Mouse (Mus musculus) heart, postnatal 4 days (tissue): Measurements from ENCODE around the gene Prkag1. TPM values are rescaled to one million over a fixed set of nuclear protein-coding genes. Genes with fewer than 3 reads are reported as not detected.

Source experiments
- DNase-seq: peaks from one replicate; pipeline ENCODE4 v3.0.0; 2021
- total RNA-seq, 2 experiments: library from RNA; stranded (reverse); gene quantifications; 2 replicates each; pipeline ENCODE4 v1.2.3; 2021

Gene Prkag1
- total RNA-seq, result 10 to 100 TPM; 88.9 to 89.3 TPM

DNA sequence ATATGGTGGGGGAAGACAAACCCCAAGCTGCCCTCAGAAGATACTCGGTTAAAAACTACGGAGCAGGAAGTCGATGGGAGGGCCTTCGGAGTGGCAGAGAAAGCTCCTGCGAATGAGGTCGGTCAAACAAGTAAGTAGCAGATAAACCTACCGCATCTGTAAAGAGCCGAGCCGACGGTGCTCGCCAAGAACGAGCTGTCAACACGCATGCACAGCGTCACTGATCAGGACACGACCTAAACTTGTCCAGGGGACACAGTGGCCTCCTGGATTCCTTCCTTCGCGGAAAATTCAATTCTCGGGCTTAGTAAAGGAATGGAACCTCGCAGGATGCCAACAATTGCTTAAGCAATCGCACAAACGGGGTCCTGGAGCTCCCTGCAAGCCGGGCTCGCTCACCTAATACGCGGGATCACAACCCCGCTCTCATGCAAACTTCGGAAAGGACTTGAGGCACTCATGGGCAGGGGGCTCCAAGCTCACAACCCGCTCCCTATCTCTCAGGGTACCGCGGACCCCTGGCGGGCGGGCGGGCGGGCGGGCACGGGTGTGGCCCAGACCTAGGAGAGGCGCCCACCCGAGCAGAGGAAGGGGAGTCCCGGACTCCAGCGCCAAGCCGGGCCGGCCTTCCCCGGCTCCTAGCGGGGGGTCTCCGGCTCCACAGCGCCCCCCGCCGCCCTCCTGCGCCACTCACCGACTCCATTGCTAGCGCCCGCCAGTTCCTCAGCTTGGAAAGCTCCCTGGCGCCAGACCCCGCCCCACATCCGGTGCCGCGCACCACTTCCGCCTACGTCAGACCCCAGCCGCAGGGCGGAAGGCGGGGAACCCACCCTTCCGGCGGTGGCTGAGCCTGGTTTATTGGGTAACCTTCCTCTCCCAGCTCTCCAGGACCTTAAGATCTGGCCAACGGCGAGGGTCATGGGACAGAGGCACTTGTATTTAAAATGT is at the start of gene Prkag1:
Gene Prkag1, minus strand, starts transcription at position 786 of the 948 bp plus-strand sequence.
- peak; percentile 98 for DNase-seq

- peak; percentile 79 for DNase-seq
Measured at GRCm38 (mm10) chr15:98877331-98877730, 46.0 kb upstream of the Prkag1 start.

- DNase-seq, result peak; percentile 92
Measured at GRCm38 (mm10) chr15:98871916-98872888, 40.9 kb upstream of the Prkag1 start.

DNA sequence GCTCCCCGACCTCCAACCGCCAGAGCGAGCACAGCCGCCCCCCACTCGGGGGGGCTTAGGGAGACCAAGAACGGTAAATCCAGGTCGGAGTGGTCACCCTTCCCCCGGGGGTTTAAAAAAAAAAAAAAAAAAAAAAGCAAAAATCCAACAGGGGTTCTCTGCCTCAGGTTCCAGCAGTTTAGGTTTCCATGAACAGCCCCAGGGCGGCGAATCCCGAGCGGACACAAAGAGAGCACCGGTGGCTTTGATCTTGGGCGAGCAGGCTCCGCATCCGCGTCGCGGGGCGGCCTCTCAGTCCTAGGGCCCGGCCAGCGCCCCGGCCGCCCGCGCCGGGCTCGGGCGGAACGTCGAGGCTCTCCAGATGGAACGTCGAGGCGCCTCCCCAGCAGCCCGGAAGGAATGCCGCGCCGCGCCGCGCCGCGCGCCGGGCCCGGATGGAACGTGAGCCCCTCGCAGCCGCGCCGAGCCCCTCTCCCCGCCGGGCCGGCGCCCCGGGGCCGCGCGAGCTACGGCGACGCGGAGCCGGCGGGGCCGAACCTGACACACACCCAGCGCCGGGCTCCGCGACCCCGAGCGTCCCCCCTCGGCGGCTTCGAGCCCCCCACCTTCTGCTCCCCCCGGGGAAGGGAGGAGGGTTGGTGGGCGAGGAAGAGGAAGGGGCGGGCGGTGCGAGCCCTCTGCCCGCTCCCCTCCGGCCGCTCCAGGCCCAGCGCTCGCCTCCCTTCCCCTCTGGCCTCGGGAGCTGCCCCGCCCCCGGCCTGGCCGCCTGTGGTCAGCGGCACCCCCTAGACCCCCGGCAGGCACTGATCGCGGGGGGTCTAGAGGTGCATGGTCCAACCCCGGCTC is 40.0 kb upstream of the Prkag1 start, which contains the start of gene Kmt2d:
Gene Kmt2d, minus strand, starts transcription at position 135 of the 846 bp plus-strand sequence.
- peak; percentile 59 for DNase-seq

DNA sequence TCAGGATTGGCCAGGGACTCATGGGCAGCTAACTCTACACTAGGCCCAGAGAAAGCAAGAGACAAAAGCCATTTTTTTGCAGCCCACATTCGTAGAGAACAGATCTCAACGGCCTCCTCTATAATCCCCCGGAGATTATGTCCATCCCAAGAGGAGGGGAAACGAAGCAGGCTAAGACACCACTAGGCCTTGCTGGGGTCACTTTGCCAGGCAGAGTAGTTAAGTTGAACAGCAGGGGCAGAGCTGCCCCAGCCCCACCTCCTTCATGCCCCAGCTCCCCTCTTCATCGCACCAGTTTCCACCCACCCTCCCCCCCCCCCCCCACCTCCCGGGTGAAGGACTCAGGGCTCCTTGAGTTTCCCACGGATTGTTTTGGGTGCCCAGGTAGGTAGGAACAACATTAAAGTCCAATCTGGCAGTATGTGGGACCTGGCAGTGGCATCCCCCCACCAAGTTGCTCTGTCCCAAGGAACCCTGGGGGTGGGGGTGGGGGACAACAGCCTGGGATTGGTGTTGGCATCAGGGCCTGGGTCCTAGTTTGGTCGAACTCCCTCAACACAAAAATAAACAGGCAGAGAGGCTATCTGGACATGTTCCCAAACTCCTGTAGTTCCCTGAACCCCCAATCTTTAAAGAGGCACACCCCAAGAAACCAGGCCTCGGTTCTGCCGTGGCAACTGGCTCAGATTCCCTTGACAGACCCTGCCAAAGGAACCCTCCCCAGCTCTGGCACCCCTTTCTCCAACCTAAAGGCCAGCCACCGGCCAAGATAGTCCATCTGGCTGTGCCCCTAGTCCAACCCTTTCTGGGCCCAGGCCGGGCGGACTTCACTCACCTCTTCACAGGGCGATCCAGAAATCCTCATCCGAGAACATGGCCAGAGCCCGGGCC is 39.1 kb upstream of the Prkag1 start:
- DNase-seq, result peak; percentile 52

DNA sequence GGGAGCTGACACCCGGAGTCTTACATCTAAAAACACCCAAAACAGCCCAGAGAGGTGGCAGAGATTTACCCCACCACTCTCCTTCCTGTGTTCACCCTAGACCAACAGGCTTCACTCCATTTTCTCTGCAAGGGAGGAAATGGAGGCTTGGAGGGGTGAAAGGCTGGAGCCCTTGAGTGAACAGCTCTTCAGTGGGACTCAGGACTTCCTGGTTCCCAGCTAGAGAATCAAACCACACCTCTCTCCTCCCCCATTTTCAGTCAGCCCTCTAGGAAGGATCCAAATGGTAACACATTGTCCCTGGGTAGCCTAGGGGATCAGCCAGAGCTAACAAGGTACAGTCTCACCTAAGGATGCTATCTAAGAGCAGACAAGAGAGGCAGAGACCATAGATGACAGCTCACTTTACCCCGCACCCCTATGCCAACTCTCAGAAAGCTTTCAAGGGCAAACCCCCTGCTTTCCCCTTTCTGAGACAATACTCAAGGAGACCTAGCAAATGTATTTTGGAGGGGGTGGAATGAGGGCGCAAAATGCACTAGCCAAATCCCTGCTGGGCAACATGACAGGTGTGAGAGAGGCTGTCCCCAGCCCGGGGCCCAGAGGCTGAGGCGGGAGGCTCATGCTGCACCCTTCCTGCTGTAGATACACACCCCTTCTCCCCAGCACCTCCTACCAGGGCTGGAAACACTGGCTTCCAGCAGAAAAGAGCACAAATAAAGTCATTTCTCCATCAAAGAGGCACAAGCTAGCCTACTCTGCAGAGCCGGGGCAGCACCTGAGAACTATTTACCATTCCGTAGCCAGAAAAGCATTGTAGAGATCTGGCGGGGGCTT is 38.2 kb upstream of the Prkag1 start:
- DNase-seq, result peak; percentile 31

DNA sequence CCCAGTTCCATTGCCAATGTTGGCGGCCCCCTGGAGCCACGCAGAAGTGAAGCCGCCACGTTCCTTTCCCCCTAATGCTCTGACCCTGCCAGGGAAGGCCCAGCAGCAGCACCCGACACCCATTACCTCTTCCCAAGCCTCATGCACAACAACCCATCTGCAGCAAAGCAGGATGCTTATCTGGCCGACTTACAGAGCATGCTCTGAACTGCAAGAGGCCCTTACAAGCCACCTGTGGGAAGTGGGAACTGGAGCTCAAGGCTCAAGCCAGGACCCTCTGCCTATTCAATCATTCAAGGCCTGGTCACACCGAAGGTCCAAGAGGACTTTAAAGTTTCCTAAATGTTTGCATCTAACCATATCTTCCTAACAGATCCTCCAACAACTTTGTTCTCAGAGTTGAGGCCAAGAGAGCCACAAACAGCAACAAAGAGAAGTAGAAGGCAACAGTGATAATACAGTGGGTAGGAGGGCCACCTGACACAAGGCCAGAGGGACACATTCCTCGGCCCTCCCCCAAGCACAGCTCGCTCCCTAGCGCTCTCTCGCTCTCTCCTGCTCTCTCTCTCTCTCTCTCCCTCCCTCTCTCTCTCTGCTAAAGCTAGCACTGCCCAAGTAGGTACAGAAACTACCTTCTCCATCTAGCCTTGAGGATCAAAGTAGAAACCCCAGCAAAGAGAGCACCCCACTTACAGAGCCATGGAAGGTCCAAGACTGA is 37.2 kb upstream of the Prkag1 start:
- DNase-seq, result peak; percentile 13

DNA sequence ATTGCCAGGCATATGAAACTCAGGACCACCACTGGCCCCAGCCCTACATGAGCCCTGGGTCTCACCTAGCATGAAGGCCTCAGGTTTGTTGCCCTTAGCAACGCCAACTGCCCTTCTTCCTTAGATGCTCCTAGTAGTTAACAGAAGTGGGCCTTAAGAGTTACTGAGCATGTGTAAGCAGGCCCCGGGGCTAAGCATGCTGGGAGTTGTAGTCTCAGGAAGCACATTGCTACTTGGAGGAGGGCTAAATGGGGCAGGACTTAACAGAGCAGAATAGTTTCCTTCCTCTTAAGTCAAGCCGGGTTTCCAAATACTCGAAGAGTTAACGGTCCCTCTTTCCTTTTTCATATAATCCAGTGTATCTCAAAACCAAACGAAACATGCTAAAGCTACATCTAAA is 36.0 kb upstream of the Prkag1 start:
- peak; percentile 59 for DNase-seq

GRCm38 (mm10) chr15:98866501-98866900 is 35.2 kb upstream of the Prkag1 start:
- DNase-seq, result no peak

GRCm38 (mm10) chr15:98865771-98866170 is 34.5 kb upstream of the Prkag1 start:
- peak; percentile 8 for DNase-seq

DNA sequence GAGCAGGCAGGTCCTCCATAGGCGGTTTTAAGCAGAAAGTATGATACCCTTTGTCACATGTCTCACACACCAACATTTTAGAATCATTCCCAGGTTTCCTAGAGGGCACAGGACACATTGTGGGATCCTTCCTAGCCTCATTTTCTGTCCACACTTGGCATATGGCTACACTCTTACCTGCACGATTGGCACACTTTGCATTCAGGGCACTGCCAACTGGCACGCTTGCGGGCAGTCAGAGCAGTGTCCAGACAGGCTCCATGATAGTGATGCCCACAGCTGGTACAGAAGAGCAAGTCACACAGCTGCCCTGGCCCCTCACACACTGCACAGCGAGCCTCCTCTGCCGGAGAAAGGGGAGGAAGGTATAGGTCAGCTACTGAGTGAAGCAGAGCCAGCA is 33.6 kb upstream of the Prkag1 start:
- no peak for DNase-seq

- DNase-seq, result no peak
Measured at GRCm38 (mm10) chr15:98863451-98863958, 32.2 kb upstream of the Prkag1 start.

DNA sequence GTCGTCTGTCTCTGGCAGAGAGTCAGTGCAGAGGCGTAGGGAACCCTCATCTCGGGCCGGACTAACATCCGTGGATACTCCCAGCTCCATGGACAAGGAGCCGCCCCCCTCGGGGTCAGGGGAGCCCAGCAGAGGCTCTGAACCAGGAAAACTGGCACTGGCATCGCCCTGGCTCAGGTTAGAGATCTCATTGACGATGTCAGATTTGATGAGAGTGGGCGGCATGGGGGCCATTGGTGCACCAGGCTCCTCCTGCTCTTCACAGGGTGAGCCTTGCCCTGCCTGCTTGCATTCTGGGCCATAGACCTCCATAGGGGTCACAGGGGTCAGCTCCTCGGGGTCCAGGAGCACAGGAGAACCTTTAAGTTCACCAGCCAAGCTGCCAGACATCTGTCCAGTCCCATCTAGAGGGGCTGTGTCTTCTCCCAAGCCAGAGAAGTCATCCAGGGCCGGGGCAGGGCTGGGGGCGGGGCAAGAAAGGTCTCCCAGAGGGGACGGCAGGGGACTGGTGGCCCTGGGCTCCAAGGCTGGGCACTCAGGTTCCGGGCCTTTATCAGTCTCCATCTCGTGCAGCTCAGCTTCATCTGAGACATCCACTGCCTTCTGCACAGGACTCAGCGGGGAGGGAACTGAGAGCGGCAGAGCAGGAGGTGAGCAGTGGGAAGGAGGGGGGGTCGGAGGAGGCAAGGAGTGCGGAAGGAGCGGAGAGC is 30.5 kb upstream of the Prkag1 start:
- DNase-seq, result peak; percentile 8

DNA sequence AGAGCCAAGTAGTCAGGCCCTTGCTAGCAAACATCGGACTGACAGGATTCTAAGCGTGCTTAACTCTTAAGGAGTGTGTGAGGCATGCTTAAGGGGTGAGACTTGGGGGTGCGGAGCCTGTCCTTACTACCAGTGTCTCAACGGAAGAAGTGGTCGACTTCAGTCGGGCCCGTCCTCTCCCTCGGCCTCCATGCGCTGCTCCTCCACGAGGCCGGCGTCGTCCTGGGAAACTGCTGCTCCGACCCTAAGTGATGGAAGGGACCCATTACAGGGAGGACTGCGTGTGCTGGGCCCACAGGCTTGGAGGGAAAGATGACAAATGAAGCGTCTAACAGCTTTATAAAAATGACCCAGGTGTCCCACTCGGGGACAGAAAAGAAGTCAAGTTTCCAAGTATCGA is 29.6 kb upstream of the Prkag1 start:
- DNase-seq, result no peak

DNA sequence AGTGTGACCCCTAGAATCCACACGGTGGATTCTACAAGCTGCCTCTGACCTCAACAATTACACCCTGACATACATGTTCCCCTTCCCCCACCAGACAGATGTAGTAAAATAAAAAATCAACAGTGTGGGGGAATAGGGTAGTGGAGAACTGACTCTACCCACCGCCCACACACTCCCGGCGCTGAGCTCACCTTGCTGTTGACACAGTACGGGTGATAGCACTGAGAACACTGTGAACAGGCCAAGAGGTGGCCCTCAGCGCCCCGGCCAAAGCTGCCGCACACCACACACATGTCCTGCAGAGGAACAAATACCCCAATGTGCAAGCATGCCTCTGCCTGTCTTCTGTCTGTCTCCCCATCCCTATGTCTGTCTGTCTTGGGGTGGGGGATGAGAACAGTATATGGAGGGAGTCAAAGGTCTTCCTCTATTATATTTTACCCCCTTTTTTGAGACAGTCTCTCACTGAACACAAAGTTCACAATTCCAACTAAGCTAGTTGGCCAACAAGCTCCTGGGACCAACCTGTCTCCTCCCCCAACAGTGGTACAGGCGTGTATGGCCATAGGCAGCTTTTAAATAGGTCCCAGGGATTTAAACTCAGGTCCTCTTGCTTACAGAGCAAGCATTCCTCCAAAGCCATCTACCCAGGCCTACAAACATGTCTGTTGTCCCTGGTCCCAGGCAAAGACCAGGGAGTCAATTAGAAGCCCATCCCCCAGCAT is 28.2 kb upstream of the Prkag1 start:
- DNase-seq, result no peak

GRCm38 (mm10) chr15:98854214-98854613 is 22.9 kb upstream of the Prkag1 start:
- DNase-seq, result no peak

GRCm38 (mm10) chr15:98853161-98853937 is 22.0 kb upstream of the Prkag1 start:
- DNase-seq, result no peak
